11 mouse cellular contexts compared by ENCODE assay signal in the genomic region with DNA sequence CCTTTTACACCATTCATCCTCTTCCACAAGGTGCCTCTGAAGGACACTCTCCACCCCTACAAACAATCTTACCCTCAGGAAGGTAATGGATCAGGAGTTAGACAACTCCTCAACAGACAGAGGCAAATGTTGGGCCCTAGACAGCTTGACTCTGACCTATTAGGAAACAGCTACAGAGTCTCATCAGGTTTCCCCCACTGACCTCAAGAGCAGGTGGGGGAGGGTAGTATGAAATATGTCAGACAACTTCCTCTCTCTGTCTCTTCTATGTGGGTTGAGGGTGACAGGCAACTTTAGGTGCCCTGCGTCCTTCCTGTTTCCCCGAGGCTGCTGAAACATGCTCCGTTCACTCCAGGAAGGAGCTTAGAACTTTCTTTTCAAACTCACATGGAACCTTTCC.
DNase-seq lines count a peak whose midpoint lies in the region; ATAC-seq lines count a peak whose summit lies in the region.
"Had no signal": no experiment of that assay in that cellular context is flagged by ENCODE, and none has a peak within 500 bp of the region (broad histone marks: within the 10 kb centered on the region; RNA-seq: fewer than 3 reads in every experiment).

No protein-coding gene starts in this region.

- no peak overlapping the region for H3K27ac ChIP-seq in liver, embryonic 15.5 days (replicated peaks)
- no peak overlapping the region for H3K27ac ChIP-seq in liver, embryonic 12.5 days
- H3K27ac ChIP-seq: neural tube, embryonic 12.5 days had no signal

- H3K9ac ChIP-seq in liver, embryonic 15.5 days = no peak overlapping the region
- no peak overlapping the region for H3K9ac ChIP-seq in liver, embryonic 12.5 days
- H3K9ac ChIP-seq: neural tube, embryonic 12.5 days had no signal

- H3K4me2 ChIP-seq in liver, embryonic 15.5 days = no peak overlapping the region
- no peak overlapping the region for H3K4me2 ChIP-seq in liver, embryonic 12.5 days
- H3K4me2 ChIP-seq: neural tube, embryonic 12.5 days had no signal

- peaks cover 15% of the 10 kb centered on the region for H3K4me1 ChIP-seq in liver, embryonic 15.5 days (replicated peaks)
- peaks cover 9% of the 10 kb centered on the region for H3K4me1 ChIP-seq in liver, embryonic 12.5 days
- H3K4me1 ChIP-seq: neural tube, embryonic 12.5 days had no signal

- no peaks in the 10 kb centered on the region for H3K36me3 ChIP-seq in liver, embryonic 15.5 days (replicated peaks)
- H3K36me3 ChIP-seq in liver, embryonic 12.5 days = no peaks in the 10 kb centered on the region
- H3K36me3 ChIP-seq: neural tube, embryonic 12.5 days had no signal

- no peaks in the 10 kb centered on the region for H3K27me3 ChIP-seq in liver, embryonic 15.5 days
- H3K27me3 ChIP-seq in liver, embryonic 12.5 days (replicated peaks) = no peaks in the 10 kb centered on the region
- H3K27me3 ChIP-seq: neural tube, embryonic 12.5 days had no signal

- 0 out of 2 replicates have a peak, but pooled peaks have one; percentile 15 for ATAC-seq in liver, embryonic 15.5 days (ENCODE audit: insufficient read depth)
- no peak for ATAC-seq in liver, embryonic 12.5 days
- ATAC-seq: forebrain, embryonic 14.5 days had no signal

- 19% methylated on average over 3 of the region's 3 CpGs for WGBS in liver, embryonic 15.5 days (ENCODE audit: insufficient replicate concordance)
- 18% methylated on average over 3 of the region's 3 CpGs for WGBS in liver, embryonic 12.5 days (ENCODE audit: insufficient replicate concordance)

- no peak overlapping the region for H3K4me3 ChIP-seq in liver, embryonic 15.5 days (replicated peaks)
- H3K4me3 ChIP-seq in liver, embryonic 12.5 days = no peak overlapping the region
- H3K4me3 ChIP-seq: neural tube, embryonic 12.5 days had no signal

- intact Hi-C loops in heart, postnatal 10 days (cut with DNase I) = loop anchor here (5.0 kb wide), 2 partner anchors 73 to 87 kb away; no protein-coding TSS in a partner anchor

- DNase-seq in heart, postnatal 10 days = peak; percentile 29 to 33
- peak; percentile 83 for DNase-seq in naive thymus-derived CD4-positive, alpha-beta T cell, adult 2 months (ENCODE audit: low read depth)
- peak; percentile 56 for DNase-seq in thymus, postnatal 4 days
- no peak for DNase-seq in adrenal gland, adult 8-10 months
- no peak for DNase-seq in ovary, postnatal 10 days (ENCODE audit: low spot score)
- DNase-seq in cerebellum, postnatal 10 days = no peak
- DNase-seq: cerebellum, adult 9-11 months had no signal

- H3K9me3 ChIP-seq in liver, embryonic 15.5 days (replicated peaks) = no peaks in the 10 kb centered on the region
- no peaks in the 10 kb centered on the region for H3K9me3 ChIP-seq in liver, embryonic 12.5 days (replicated peaks)
- H3K9me3 ChIP-seq: neural tube, embryonic 12.5 days had no signal

Comparison
In these comparisons a context has a peak if more than half of its experiments do, and no peak if none do; other contexts are left out.
1. DNase-seq: peak in heart, postnatal 10 days (2 of 2), naive thymus-derived CD4-positive, alpha-beta T cell, adult 2 months (single experiment) and thymus, postnatal 4 days (single experiment); none in adrenal gland, adult 8-10 months (single experiment), ovary, postnatal 10 days (single experiment) and cerebellum, postnatal 10 days (0 of 2).